In genomic region chr7:27284865-27285697, GRCm38 (mm10) we compare ENCODE assay signal across 8 mouse cellular contexts. TPM values are rescaled to one million over a fixed set of nuclear protein-coding genes. Genes with fewer than 3 reads are reported as not detected.
A peak's percentile ranks its signal among the peaks of the same experiment; 100 is the strongest.
DNase-seq lines count a peak whose midpoint lies in the region; ATAC-seq lines count a peak whose summit lies in the region.

No protein-coding gene starts in this region.

- H3K36me3 ChIP-seq in heart, embryonic 15.5 days: peaks cover 5% of the 10 kb centered on the region; the same call in 1 of the 2 replicates
- peaks cover 14% of the 10 kb centered on the region; the same call in 1 of the 2 replicates for H3K36me3 ChIP-seq in stomach, embryonic 15.5 days

- peak overlapping the region; percentile 14 for H3K4me2 ChIP-seq in heart, embryonic 15.5 days
- H3K4me2 ChIP-seq in stomach, embryonic 15.5 days: peak overlapping the region; percentile 36

- DNase-seq in urinary bladder, postnatal 25 days (ENCODE audit: low spot score): peak; percentile 49
- no peak for DNase-seq in urinary bladder, postnatal 10 days (ENCODE audit: low spot score)
- peak; percentile 32 to 60 for DNase-seq in kidney, postnatal 25 days
- no peak for DNase-seq in frontal cortex, postnatal 25 days (ENCODE audit: low spot score in 2 of 2)

- H3K9me3 ChIP-seq in heart, embryonic 15.5 days (replicated peaks): no peaks in the 10 kb centered on the region
- no peaks in the 10 kb centered on the region for H3K9me3 ChIP-seq in stomach, embryonic 15.5 days

- peak; percentile 63; the same call in 1 of the 2 replicates for ATAC-seq in erythroblast, adult 5-6 weeks (replicated peaks; ENCODE audit: low FRiP score, poor library complexity, severe bottlenecking)
- no peak; the same call in 1 of the 2 replicates for ATAC-seq in heart, embryonic 15.5 days (replicated peaks; ENCODE audit: insufficient number of reproducible peaks, insufficient read depth, low FRiP score, low read depth)
- peak; percentile 56 for ATAC-seq in megakaryocyte progenitor cell, adult 5-6 weeks (replicated peaks; ENCODE audit: poor library complexity)
- peak; percentile 34; the same call in 1 of the 2 replicates for ATAC-seq in stomach, embryonic 15.5 days (ENCODE audit: insufficient read depth, low FRiP score, low read depth)

- H3K4me3 ChIP-seq in heart, embryonic 15.5 days: no peak overlapping the region; the same call in 1 of the 2 replicates
- H3K4me3 ChIP-seq in stomach, embryonic 15.5 days (replicated peaks): no peak overlapping the region

- 2% methylated on average over 28 of the region's 28 CpGs for WGBS in heart, embryonic 15.5 days
- WGBS in stomach, embryonic 15.5 days: 3% methylated on average over 28 of the region's 28 CpGs

- H3K4me1 ChIP-seq in heart, embryonic 15.5 days (replicated peaks): peaks cover 10% of the 10 kb centered on the region
- peaks cover 12% of the 10 kb centered on the region for H3K4me1 ChIP-seq in stomach, embryonic 15.5 days

- H3K9ac ChIP-seq in heart, embryonic 15.5 days: no peak overlapping the region
- H3K9ac ChIP-seq in stomach, embryonic 15.5 days: no peak overlapping the region

- peaks cover 13% of the 10 kb centered on the region for H3K27me3 ChIP-seq in heart, embryonic 15.5 days
- H3K27me3 ChIP-seq in stomach, embryonic 15.5 days (replicated peaks): 0 out of 2 replicates have a peak, but pooled peaks cover 4% of the 10 kb centered on the region

- H3K27ac ChIP-seq in heart, embryonic 15.5 days: no peak overlapping the region
- H3K27ac ChIP-seq in stomach, embryonic 15.5 days: peak overlapping the region; percentile 48; the same call in 1 of the 2 replicates

RNA-seq across cellular contexts. Expression of gene Numbl, which starts 26.8 kb away (rescaled TPM):
- total RNA-seq in erythroblast, adult 5-6 weeks (2015; ENCODE audit: low replicate concordance): 0.42 and 0.58 TPM in 2 replicates
- 0.17 and 1.5 TPM in 2 replicates for total RNA-seq in erythroblast, adult 5-6 weeks (2017; ENCODE audit: low replicate concordance)
- polyA plus RNA-seq in heart, embryonic 15.5 days (2015; fragmentation: Nextera tagmentation; extraction: Ambion mirVana): 9.2 and 13.8 TPM in 2 replicates
- total RNA-seq in megakaryocyte progenitor cell, adult 5-6 weeks (2015): 0.37 and 1.3 TPM in 2 replicates
- 0.57 and 0.83 TPM in 2 replicates for total RNA-seq in megakaryocyte progenitor cell, adult 5-6 weeks (2017)
- 22.7 and 23.4 TPM in 2 replicates for polyA plus RNA-seq in stomach, embryonic 15.5 days (2015; fragmentation: Nextera tagmentation; extraction: Ambion mirVana)

RNA-seq across cellular contexts. Expression of gene Coq8b, which starts 52.3 kb away (rescaled TPM):
- 2.1 and 3.5 TPM in 2 replicates for total RNA-seq in erythroblast, adult 5-6 weeks (2015; ENCODE audit: low replicate concordance)
- total RNA-seq in erythroblast, adult 5-6 weeks (2017; ENCODE audit: low replicate concordance): 2.9 and 4.5 TPM in 2 replicates
- 13.9 and 14.7 TPM in 2 replicates for polyA plus RNA-seq in heart, embryonic 15.5 days (2015; fragmentation: Nextera tagmentation; extraction: Ambion mirVana)
- 8.4 and 11.8 TPM in 2 replicates for total RNA-seq in megakaryocyte progenitor cell, adult 5-6 weeks (2015)
- 10.9 and 14.8 TPM in 2 replicates for total RNA-seq in megakaryocyte progenitor cell, adult 5-6 weeks (2017)
- polyA plus RNA-seq in stomach, embryonic 15.5 days (2015; fragmentation: Nextera tagmentation; extraction: Ambion mirVana): 21.2 and 26.2 TPM in 2 replicates

RNA-seq across cellular contexts. Expression of gene Ltbp4, which starts 52.4 kb away (rescaled TPM):
- not detected in 2 replicates for total RNA-seq in erythroblast, adult 5-6 weeks (2015; ENCODE audit: low replicate concordance)
- 1.2 TPM in 1 of 2 replicates, not detected in the other for total RNA-seq in erythroblast, adult 5-6 weeks (2017; ENCODE audit: low replicate concordance)
- polyA plus RNA-seq in heart, embryonic 15.5 days (2015; fragmentation: Nextera tagmentation; extraction: Ambion mirVana): 61.7 and 99.9 TPM in 2 replicates
- 0.05 TPM in 1 of 2 replicates, not detected in the other for total RNA-seq in megakaryocyte progenitor cell, adult 5-6 weeks (2015)
- total RNA-seq in megakaryocyte progenitor cell, adult 5-6 weeks (2017): not detected in 2 replicates
- 154 and 161 TPM in 2 replicates for polyA plus RNA-seq in stomach, embryonic 15.5 days (2015; fragmentation: Nextera tagmentation; extraction: Ambion mirVana)

RNA-seq across cellular contexts. Expression of gene Itpkc, which starts 56.6 kb away (rescaled TPM):
- 2.3 TPM in 1 of 2 replicates, not detected in the other for total RNA-seq in erythroblast, adult 5-6 weeks (2015; ENCODE audit: low replicate concordance)
- total RNA-seq in erythroblast, adult 5-6 weeks (2017; ENCODE audit: low replicate concordance): 0.60 and 1.5 TPM in 2 replicates
- polyA plus RNA-seq in heart, embryonic 15.5 days (2015; fragmentation: Nextera tagmentation; extraction: Ambion mirVana): 2.4 and 2.8 TPM in 2 replicates
- total RNA-seq in megakaryocyte progenitor cell, adult 5-6 weeks (2015): 1.7 and 1.9 TPM in 2 replicates
- 2.5 and 2.7 TPM in 2 replicates for total RNA-seq in megakaryocyte progenitor cell, adult 5-6 weeks (2017)
- polyA plus RNA-seq in stomach, embryonic 15.5 days (2015; fragmentation: Nextera tagmentation; extraction: Ambion mirVana): 8.8 and 9.4 TPM in 2 replicates

Comparison
In these comparisons a context has a peak if more than half of its experiments do, and no peak if none do; other contexts are left out.
1. DNase-seq: peak in urinary bladder, postnatal 25 days (single experiment) and kidney, postnatal 25 days (2 of 2); none in urinary bladder, postnatal 10 days (single experiment) and frontal cortex, postnatal 25 days (0 of 2).